Comparison of ENCODE assay signal across 9 mouse cellular contexts in the genomic region with DNA sequence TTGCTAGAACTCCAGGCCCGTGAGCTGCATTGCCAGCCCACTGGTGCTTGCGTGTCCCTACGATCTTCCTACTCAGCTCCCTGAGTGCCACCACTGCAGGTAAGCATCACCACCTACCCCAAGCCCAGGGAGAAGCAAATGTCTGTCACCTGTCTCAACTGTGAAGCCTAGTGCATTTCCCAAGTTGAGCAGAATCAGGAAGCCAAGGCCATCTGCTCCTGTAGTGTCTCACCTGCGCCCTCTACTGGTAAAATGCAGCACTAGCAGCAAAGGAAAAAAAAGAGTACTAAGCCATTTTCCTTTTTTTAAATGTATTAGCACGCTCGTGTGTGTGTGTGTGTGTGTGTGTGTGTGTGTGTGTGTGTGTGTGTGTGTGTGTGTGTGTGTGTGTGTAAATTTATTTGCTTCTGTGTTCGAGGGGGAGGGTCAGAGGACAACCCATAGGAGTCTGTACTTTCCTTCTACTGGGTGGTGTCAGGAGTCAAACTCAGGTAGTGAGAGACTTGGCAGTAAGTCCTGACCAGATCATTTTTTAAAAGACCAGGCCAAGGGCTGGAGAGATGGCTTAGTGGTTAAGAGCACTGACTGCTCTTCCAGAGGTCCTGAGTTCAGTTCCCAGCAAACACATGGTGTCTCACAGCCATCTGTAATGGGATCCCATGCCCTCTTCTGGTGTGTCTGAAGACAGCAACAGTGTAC. TPM values are rescaled to one million over a fixed set of nuclear protein-coding genes. Genes with fewer than 3 reads are reported as not detected.
DNase-seq lines count a peak whose midpoint lies in the region; ATAC-seq and TF ChIP-seq lines count a peak whose summit lies in the region.
"Had no signal": no experiment of that assay in that cellular context is flagged by ENCODE, and none has a peak within 500 bp of the region (broad histone marks: within the 10 kb centered on the region; RNA-seq: fewer than 3 reads in every experiment).

No protein-coding gene starts in this region.

- no peaks in the 10 kb centered on the region for H3K9me3 ChIP-seq in heart, embryonic 12.5 days (replicated peaks)
- H3K9me3 ChIP-seq in megakaryocyte, embryonic 14.5 days: no peaks in the 10 kb centered on the region
- H3K9me3 ChIP-seq: embryonic facial prominence, embryonic 12.5 days had no signal

- in situ Hi-C loops in Patski (cut with MboI; ENCODE audit: low pct_unique_long_range_greater_than_20kb): loop anchor here (5.0 kb wide), 3 partner anchors 64 to 294 kb away; no protein-coding TSS in a partner anchor

- no peak overlapping the region for H3K27ac ChIP-seq in heart, embryonic 12.5 days (ENCODE audit: poor library complexity, severe bottlenecking)
- H3K27ac ChIP-seq in testis, adult 2 months (ENCODE audit: control insufficient read depth, insufficient read depth, low read depth, low read length): no peak overlapping the region
- H3K27ac ChIP-seq: embryonic facial prominence, embryonic 12.5 days had no signal

- intact Hi-C loops in heart, postnatal 14 days (cut with DNase I): loop anchor here (5.0 kb wide), 2 partner anchors 64 to 294 kb away; no protein-coding TSS in a partner anchor

- 49% methylated on average over 7 of the region's 7 CpGs for WGBS in heart, embryonic 12.5 days

- no peak for ATAC-seq in heart, embryonic 12.5 days (ENCODE audit: insufficient number of reproducible peaks, low FRiP score)
- ATAC-seq in Patski: no peak

- POLR2A ChIA-PET in Patski (lab: Charles Lee): no interaction called here

- TF ChIP-seq POLR2A in testis, adult 2 months (IDR thresholded peaks at IDR 0.05; ENCODE audit: control insufficient read depth, low read depth, low read length): no peak

- DNase-seq in heart, adult 8-10 months (ENCODE audit: low spot score): peak; percentile 57
- DNase-seq in Patski (ENCODE audit: low read depth, low spot score): no peak
- peak; percentile 71 to 87 for DNase-seq in cerebellum, postnatal 10 days
- DNase-seq in heart, postnatal 14 days: peak; percentile 25 to 58
- peak; percentile 12 to 65 for DNase-seq in layer of hippocampus, postnatal 14 days (ENCODE audit: low spot score in 2 of 2)

- H3K4me2 ChIP-seq in heart, embryonic 12.5 days: no peak overlapping the region
- H3K4me2 ChIP-seq: embryonic facial prominence, embryonic 12.5 days had no signal

- H3K4me1 ChIP-seq in heart, embryonic 12.5 days (replicated peaks): no peaks in the 10 kb centered on the region
- H3K4me1 ChIP-seq in megakaryocyte, embryonic 14.5 days: peaks cover 27% of the 10 kb centered on the region
- no peaks in the 10 kb centered on the region for H3K4me1 ChIP-seq in testis, adult 2 months (ENCODE audit: control insufficient read depth, insufficient read depth, low read length)
- H3K4me1 ChIP-seq: embryonic facial prominence, embryonic 12.5 days had no signal

- peak; percentile 87 for TF ChIP-seq CTCF in Patski (IDR thresholded peaks at IDR 0.05)
- TF ChIP-seq CTCF in testis, adult 2 months (IDR thresholded peaks at IDR 0.05; ENCODE audit: control insufficient read depth, insufficient read depth, insufficient replicate concordance, low read depth, low read length): peak; percentile 70; the same call in 1 of the 2 replicates

- no peaks in the 10 kb centered on the region for H3K27me3 ChIP-seq in heart, embryonic 12.5 days (replicated peaks)
- no peaks in the 10 kb centered on the region for H3K27me3 ChIP-seq in Patski
- peaks cover 13% of the 10 kb centered on the region for H3K27me3 ChIP-seq in megakaryocyte, embryonic 14.5 days (replicated peaks)
- no peaks in the 10 kb centered on the region for H3K27me3 ChIP-seq in testis, adult 2 months (ENCODE audit: control insufficient read depth, insufficient read depth, low read length)
- H3K27me3 ChIP-seq: embryonic facial prominence, embryonic 12.5 days had no signal

- no peak overlapping the region for H3K4me3 ChIP-seq in heart, embryonic 12.5 days
- peak overlapping the region; percentile 46 for H3K4me3 ChIP-seq in megakaryocyte, embryonic 14.5 days (replicated peaks)
- no peak overlapping the region for H3K4me3 ChIP-seq in testis, adult 2 months (ENCODE audit: control insufficient read depth, low read depth, low read length)
- H3K4me3 ChIP-seq: embryonic facial prominence, embryonic 12.5 days had no signal

- H3K36me3 ChIP-seq in heart, embryonic 12.5 days: no peaks in the 10 kb centered on the region
- H3K36me3 ChIP-seq in megakaryocyte, embryonic 14.5 days (replicated peaks; ENCODE audit: low read length): no peaks in the 10 kb centered on the region
- H3K36me3 ChIP-seq in testis, adult 2 months (ENCODE audit: control insufficient read depth, insufficient read depth, low read length): no peaks in the 10 kb centered on the region
- H3K36me3 ChIP-seq: embryonic facial prominence, embryonic 12.5 days had no signal

- H3K9ac ChIP-seq in heart, embryonic 12.5 days: no peak overlapping the region
- H3K9ac ChIP-seq: embryonic facial prominence, embryonic 12.5 days had no signal

- CTCF ChIA-PET in Patski (lab: Charles Lee): interaction anchor here (0.8 to 1.7 kb wide), 11 partner anchors 8 to 290 kb away, joined by 3 to 7 read pairs (median 4); no protein-coding TSS in a partner anchor

RNA-seq across cellular contexts. Expression of a gene that starts 14.6 kb away (rescaled TPM):
- 10 to 100 TPM; 48.1 to 77.5 (median 69.4) TPM for total RNA-seq in heart, adult 8-10 months (2022)
- 111 and 114 TPM in 2 replicates for polyA plus RNA-seq in heart, embryonic 12.5 days (2016; fragmentation: Nextera tagmentation; extraction: Ambion mirVana)
- 61.1 TPM for polyA plus RNA-seq in Patski (2021)
- 10 to 100 TPM; 32.6 to 34.4 TPM for total RNA-seq in heart, postnatal 14 days (2021)
- total RNA-seq in layer of hippocampus, postnatal 14 days (2021): 1 to 10 TPM; 2.3 to 2.4 TPM
- polyA plus RNA-seq in megakaryocyte, embryonic 14.5 days (2012; ENCODE audit: insufficient read depth, low replicate concordance): 6.3 TPM in 1 of 2 replicates, not detected in the other
- polyA plus RNA-seq in testis, adult 2 months (2012; rRNA removed): 10.0 and 11.0 TPM in 2 replicates

RNA-seq across cellular contexts. Expression of a gene that starts 25.2 kb away (rescaled TPM):
- 100 to 1,000 TPM; 108 to 118 (median 112) TPM for total RNA-seq in heart, adult 8-10 months (2022)
- 9.4 and 12.6 TPM in 2 replicates for polyA plus RNA-seq in heart, embryonic 12.5 days (2016; fragmentation: Nextera tagmentation; extraction: Ambion mirVana)
- 129 TPM for polyA plus RNA-seq in Patski (2021)
- total RNA-seq in heart, postnatal 14 days (2021): 100 to 1,000 TPM; 138 to 142 TPM
- total RNA-seq in layer of hippocampus, postnatal 14 days (2021): 100 to 1,000 TPM; 192 to 199 TPM
- polyA plus RNA-seq in megakaryocyte, embryonic 14.5 days (2012; ENCODE audit: insufficient read depth, low replicate concordance): 32.0 and 48.1 TPM in 2 replicates
- 51.9 and 60.0 TPM in 2 replicates for polyA plus RNA-seq in testis, adult 2 months (2012; rRNA removed)

RNA-seq across cellular contexts. Expression of a gene that starts 35.3 kb away (rescaled TPM):
- not detected for total RNA-seq in heart, adult 8-10 months (2022)
- not detected in 2 replicates for polyA plus RNA-seq in heart, embryonic 12.5 days (2016; fragmentation: Nextera tagmentation; extraction: Ambion mirVana)
- not detected for polyA plus RNA-seq in Patski (2021)
- not detected for total RNA-seq in heart, postnatal 14 days (2021)
- total RNA-seq in layer of hippocampus, postnatal 14 days (2021): not detected
- polyA plus RNA-seq in megakaryocyte, embryonic 14.5 days (2012; ENCODE audit: insufficient read depth, low replicate concordance): not detected in 2 replicates
- polyA plus RNA-seq in testis, adult 2 months (2012; rRNA removed): 71.8 and 82.7 TPM in 2 replicates
- polyA plus RNA-seq: embryonic facial prominence, embryonic 12.5 days had no signal

RNA-seq across cellular contexts. Expression of a gene that starts 55.0 kb away (rescaled TPM):
- 100 to 1,000 TPM; 404 to 453 (median 416) TPM for total RNA-seq in heart, adult 8-10 months (2022)
- polyA plus RNA-seq in heart, embryonic 12.5 days (2016; fragmentation: Nextera tagmentation; extraction: Ambion mirVana): 187 and 195 TPM in 2 replicates
- 132 TPM for polyA plus RNA-seq in Patski (2021)
- total RNA-seq in heart, postnatal 14 days (2021): 100 to 1,000 TPM; 322 to 329 TPM
- total RNA-seq in layer of hippocampus, postnatal 14 days (2021): 10 to 100 TPM; 73.0 to 83.6 TPM
- 19.1 and 40.5 TPM in 2 replicates for polyA plus RNA-seq in megakaryocyte, embryonic 14.5 days (2012; ENCODE audit: insufficient read depth, low replicate concordance)
- 8.4 and 10.2 TPM in 2 replicates for polyA plus RNA-seq in testis, adult 2 months (2012; rRNA removed)

RNA-seq across cellular contexts. Expression of a gene that starts 55.2 kb away (rescaled TPM):
- 10 to 100 TPM; 11.3 to 14.2 (median 13.3) TPM for total RNA-seq in heart, adult 8-10 months (2022)
- 38.5 and 38.9 TPM in 2 replicates for polyA plus RNA-seq in heart, embryonic 12.5 days (2016; fragmentation: Nextera tagmentation; extraction: Ambion mirVana)
- 33.8 TPM for polyA plus RNA-seq in Patski (2021)
- 10 to 100 TPM; 15.2 TPM for total RNA-seq in heart, postnatal 14 days (2021)
- total RNA-seq in layer of hippocampus, postnatal 14 days (2021): 10 to 100 TPM; 22.8 to 23.2 TPM
- 5.8 and 20.5 TPM in 2 replicates for polyA plus RNA-seq in megakaryocyte, embryonic 14.5 days (2012; ENCODE audit: insufficient read depth, low replicate concordance)
- 16.3 and 21.0 TPM in 2 replicates for polyA plus RNA-seq in testis, adult 2 months (2012; rRNA removed)

Comparison
In these comparisons a context has a peak if more than half of its experiments do, and no peak if none do; other contexts are left out.
1. RNA of a gene that starts 35.3 kb away (polyA plus RNA-seq): 71.8 to 82.7 TPM in testis, adult 2 months; not detected in heart, embryonic 12.5 days, not detected in Patski (single experiment) and not detected in megakaryocyte, embryonic 14.5 days; every median in the first group is over 10 times any median in the second.